Mouse (Mus musculus): ENCODE measurements around the gene Snap47. TPM values are rescaled to one million over a fixed set of nuclear protein-coding genes. Genes with fewer than 3 reads are reported as not detected.

Gene Snap47
- polyA plus RNA-seq, 1 experiment, result 49.7 TPM

GRCm38 (mm10) chr11:59364417-59364816, 86.6 kb downstream of the Snap47 start:
- no peak overlapping the region for H3K4me3 ChIP-seq (replicated peaks; ENCODE audit: extremely low read depth, low read depth, low read length)
- no peak for TF ChIP-seq POLR2A (IDR thresholded peaks at IDR 0.05; ENCODE audit: borderline replicate concordance, extremely low read depth, low read depth, low read length)
- TF ChIP-seq CTCF (IDR thresholded peaks at IDR 0.05; ENCODE audit: insufficient read depth, low read length), result no peak
- H3K4me1 ChIP-seq (ENCODE audit: control insufficient read depth, insufficient read depth, low read length), result no peaks in the 10 kb centered on the region
- WGBS, result 55% methylated on average over 3 of the region's 3 CpGs
- DNase-seq, result no peak

DNA sequence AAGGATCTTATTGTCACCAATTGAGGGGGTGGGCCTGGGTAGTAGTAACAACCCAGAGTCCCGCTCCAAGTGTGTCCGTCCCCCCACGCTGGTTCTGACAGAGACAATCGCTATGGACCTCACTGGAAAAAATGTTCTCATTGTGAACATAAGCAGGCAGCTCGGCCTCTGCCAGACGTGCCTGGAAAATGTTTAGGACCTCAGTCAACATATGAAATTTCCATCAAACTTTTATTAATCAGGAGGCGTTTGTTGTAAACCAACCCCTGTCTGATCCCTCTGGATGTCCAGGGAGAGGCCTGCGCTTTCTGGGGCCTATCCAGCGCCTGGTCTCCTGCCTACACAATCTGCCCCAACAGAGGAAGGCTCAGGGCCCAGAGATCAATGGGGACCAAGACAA, 87.0 kb downstream of the Snap47 start:
- no peak for DNase-seq
- no peaks in the 10 kb centered on the region for H3K4me1 ChIP-seq (ENCODE audit: control insufficient read depth, insufficient read depth, low read length)
- no peak overlapping the region for H3K4me3 ChIP-seq (replicated peaks; ENCODE audit: extremely low read depth, low read depth, low read length)
- TF ChIP-seq POLR2A (IDR thresholded peaks at IDR 0.05; ENCODE audit: borderline replicate concordance, extremely low read depth, low read depth, low read length), result no peak
- TF ChIP-seq CTCF (IDR thresholded peaks at IDR 0.05; ENCODE audit: insufficient read depth, low read length), result no peak
- 87% methylated on average over 9 of the region's 9 CpGs for WGBS

- WGBS, result 72% methylated on average over 9 of the region's 9 CpGs
- no peak overlapping the region for H3K4me3 ChIP-seq (replicated peaks; ENCODE audit: extremely low read depth, low read depth, low read length)
- DNase-seq, result no peak
- TF ChIP-seq CTCF (IDR thresholded peaks at IDR 0.05; ENCODE audit: insufficient read depth, low read length), result no peak
- TF ChIP-seq POLR2A (IDR thresholded peaks at IDR 0.05; ENCODE audit: borderline replicate concordance, extremely low read depth, low read depth, low read length), result no peak
- no peaks in the 10 kb centered on the region for H3K4me1 ChIP-seq (ENCODE audit: control insufficient read depth, insufficient read depth, low read length)
Measured at GRCm38 (mm10) chr11:59361291-59361690, 89.7 kb downstream of the Snap47 start.

Other genes with a start within 250 kb of the Snap47 start
- 26.0 and 27.0 TPM in 2 replicates for gene Mrpl55, start 248.7 kb downstream of the Snap47 start, polyA plus RNA-seq (2012; rRNA removed)
- gene 2310033P09Rik, start 242.9 kb downstream of the Snap47 start, polyA plus RNA-seq (2012; rRNA removed), result 23.5 and 29.2 TPM in 2 replicates
- gene Arf1, start 222.9 kb downstream of the Snap47 start, polyA plus RNA-seq (2012; rRNA removed), result 525 and 566 TPM in 2 replicates
- 9.4 and 15.4 TPM in 2 replicates for gene Wnt3a, start 160.4 kb downstream of the Snap47 start, polyA plus RNA-seq (2012; rRNA removed)
- gene Wnt9a, start 144.3 kb downstream of the Snap47 start, polyA plus RNA-seq (2012; rRNA removed), result 6.9 and 7.8 TPM in 2 replicates
- gene Prss38, start 75.5 kb downstream of the Snap47 start, polyA plus RNA-seq (2012; rRNA removed), result not detected in 2 replicates
- gene Jmjd4, start 1.1 kb downstream of the Snap47 start, polyA plus RNA-seq (2012; rRNA removed), result 5.0 and 5.5 TPM in 2 replicates
- 0.45 and 0.97 TPM in 2 replicates for gene Zfp867, start 21.3 kb upstream of the Snap47 start, polyA plus RNA-seq (2012; rRNA removed)
- gene Zkscan17, start 75.6 kb upstream of the Snap47 start, polyA plus RNA-seq (2012; rRNA removed), result 12.7 and 12.9 TPM in 2 replicates
- gene Nlrp3, start 90.4 kb upstream of the Snap47 start, polyA plus RNA-seq (2012; rRNA removed), result 1.6 and 2.2 TPM in 2 replicates
- gene Olfr222, start 125.0 kb upstream of the Snap47 start, polyA plus RNA-seq (2012; rRNA removed), result not detected in 2 replicates
- gene Olfr223, start 142.1 kb upstream of the Snap47 start, polyA plus RNA-seq (2012; rRNA removed), result not detected in 2 replicates
- gene Mprip, start 210.1 kb upstream of the Snap47 start, polyA plus RNA-seq (2012; rRNA removed), result 164 and 239 TPM in 2 replicates